Mouse (Mus musculus): ENCODE measurements around the gene Card14. TPM values are rescaled to one million over a fixed set of nuclear protein-coding genes. Genes with fewer than 3 reads are reported as not detected.
"Not testable (repeated sequence)": the region's sequence is repeated elsewhere in the genome, so short reads cannot be mapped to it uniquely, and the experiment has no call there.

The Card14 gene
- total RNA-seq, 2 experiments from 2014 or later: not detected

DNA sequence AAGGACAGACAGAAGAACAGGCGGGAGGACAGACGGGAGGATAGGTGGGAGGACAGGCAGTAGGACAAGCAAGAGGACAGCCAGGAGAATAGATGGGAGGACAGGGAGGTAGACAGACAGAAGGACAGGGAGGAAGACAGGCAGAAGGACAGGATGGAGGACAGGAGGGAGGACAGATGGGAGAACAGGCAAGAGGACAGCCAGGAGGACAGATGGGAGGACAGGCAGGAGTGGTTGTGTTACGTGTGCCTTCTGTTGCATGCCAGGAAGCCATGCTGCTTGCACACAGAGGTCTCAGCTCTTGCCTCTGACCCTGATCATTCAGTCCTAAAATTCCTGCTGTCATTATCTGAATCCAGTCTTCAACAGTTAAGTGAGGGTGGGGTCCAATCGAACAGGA lies 46.4 kb downstream of the Card14 start:
- ATAC-seq (replicated peaks; ENCODE audit: low FRiP score, poor library complexity, severe bottlenecking): no peak

DNA sequence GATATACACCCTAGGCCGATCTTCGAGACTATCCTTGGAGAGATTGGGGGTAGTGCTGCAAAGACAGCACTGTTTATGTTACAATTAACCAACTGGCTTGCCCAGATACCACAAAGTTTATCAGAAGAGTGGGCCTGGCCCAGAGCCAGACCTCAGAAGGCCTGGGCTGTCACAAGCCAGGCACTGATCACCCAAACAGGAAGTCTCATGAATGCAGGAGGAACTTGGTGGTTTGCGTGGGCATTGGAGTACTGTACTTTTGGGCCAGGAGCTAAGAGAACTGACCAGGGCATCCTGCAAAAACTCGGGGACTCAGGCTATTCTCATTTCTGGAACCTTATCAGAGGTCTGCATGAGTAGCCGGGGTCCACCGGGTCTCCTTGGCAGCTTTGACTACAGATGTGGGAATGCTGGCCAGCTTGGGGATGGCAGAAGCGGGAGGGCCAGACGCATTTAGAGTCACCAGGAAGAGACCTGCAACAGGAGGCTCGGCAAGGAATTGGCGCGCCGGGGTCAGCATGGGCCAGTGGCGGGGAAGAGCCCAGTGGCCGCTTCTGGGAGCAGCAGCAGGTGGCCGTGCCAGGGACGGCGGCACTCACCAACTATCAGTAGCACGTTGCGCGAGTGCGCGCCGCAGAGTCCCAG lies 47.4 kb downstream of the Card14 start:
- peak; percentile 59 for ATAC-seq (replicated peaks; ENCODE audit: low FRiP score, poor library complexity, severe bottlenecking)

DNA sequence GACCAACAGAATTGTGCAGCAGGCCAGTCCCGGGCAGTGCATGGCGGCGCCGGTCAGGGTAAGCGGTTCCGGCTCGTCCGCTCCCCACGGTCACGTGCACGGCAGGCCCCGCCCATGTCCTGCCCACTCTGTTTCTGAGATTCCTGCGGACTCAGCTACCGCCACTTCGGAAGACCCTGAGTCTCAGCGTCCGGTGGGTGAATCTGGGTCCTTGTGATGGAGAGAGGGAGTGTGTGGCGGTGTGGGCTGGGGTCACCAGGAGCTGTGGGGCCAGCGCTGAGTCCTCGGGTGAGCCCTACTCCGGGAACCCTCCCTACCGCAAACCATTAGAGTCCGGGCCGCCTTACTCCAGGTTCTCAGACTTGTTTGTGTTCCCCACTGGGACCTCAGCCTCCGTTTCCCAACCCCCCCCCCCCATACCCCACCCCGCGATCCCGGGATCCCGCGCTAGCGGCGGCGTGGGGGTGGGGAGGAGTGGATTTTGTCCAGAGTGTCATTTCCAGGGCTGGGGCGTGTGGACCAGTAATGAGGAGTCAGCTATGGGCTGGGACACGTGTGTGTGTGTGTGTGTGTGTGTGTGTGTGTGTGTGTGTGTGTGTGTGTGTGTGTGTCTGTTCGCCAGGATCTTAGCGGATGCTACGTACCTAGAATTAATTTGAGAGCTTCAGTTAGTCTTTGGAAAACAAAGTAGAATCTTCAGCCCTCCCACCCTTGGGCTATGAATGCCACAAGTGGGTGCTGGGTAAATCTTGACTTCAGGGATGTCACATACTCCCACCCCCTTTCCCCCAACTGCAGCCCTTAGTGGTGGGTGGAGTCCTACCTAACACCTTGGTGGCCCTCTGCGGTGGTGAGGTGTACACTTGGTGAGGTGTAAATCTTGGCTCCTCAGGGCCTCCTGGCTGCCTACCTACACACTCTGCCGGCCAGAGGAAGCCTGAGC lies 48.1 kb downstream of the Card14 start, which contains the start of the genes Sgsh and Slc26a11:
Sgsh (minus strand) TSS at position 94 of the 943 bp plus-strand sequence.
Slc26a11 (plus strand) TSS at position 115 of the 943 bp plus-strand sequence.
- ATAC-seq (replicated peaks; ENCODE audit: low FRiP score, poor library complexity, severe bottlenecking): peak; percentile 86

GRCm38 (mm10) chr11:119359089-119359488 lies 51.5 kb downstream of the Card14 start:
- ATAC-seq (replicated peaks; ENCODE audit: low FRiP score, poor library complexity, severe bottlenecking): no peak

GRCm38 (mm10) chr11:119362769-119363533 lies 55.4 kb downstream of the Card14 start:
- 0 out of 2 replicates have a peak, but pooled peaks have one; percentile 15 for ATAC-seq (replicated peaks; ENCODE audit: low FRiP score, poor library complexity, severe bottlenecking)

GRCm38 (mm10) chr11:119363534-119364145 lies 56.1 kb downstream of the Card14 start:
- peak; percentile 91 for ATAC-seq (replicated peaks; ENCODE audit: low FRiP score, poor library complexity, severe bottlenecking)

GRCm38 (mm10) chr11:119375425-119375824 lies 67.9 kb downstream of the Card14 start:
- no peak for ATAC-seq (replicated peaks; ENCODE audit: low FRiP score, poor library complexity, severe bottlenecking)

DNA sequence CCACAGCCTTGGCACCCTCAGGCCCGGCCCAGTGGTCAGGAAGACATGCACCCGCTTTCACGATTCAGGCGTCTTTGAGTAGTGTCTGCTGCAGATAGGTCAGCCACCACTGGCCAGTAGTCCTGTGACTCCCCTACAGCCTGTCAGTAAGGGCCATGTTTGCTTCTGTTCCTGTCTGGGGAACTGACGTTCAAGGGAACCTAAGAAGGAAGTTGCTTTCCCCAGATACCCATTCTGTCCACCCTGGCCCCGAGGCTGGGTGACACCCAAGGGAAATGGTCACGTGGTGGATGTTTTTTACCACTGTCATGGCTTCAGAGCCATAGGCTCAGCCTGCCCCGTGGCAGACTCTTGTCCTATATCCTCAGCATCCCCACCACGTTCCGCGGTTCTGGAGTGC lies 69.8 kb downstream of the Card14 start:
- no peak for ATAC-seq (replicated peaks; ENCODE audit: low FRiP score, poor library complexity, severe bottlenecking)

- ATAC-seq (replicated peaks; ENCODE audit: low FRiP score, poor library complexity, severe bottlenecking): no peak
Measured at GRCm38 (mm10) chr11:119378551-119378950, 71.0 kb downstream of the Card14 start.

- no peak for ATAC-seq (replicated peaks; ENCODE audit: low FRiP score, poor library complexity, severe bottlenecking)
Measured at GRCm38 (mm10) chr11:119381631-119382337, 74.2 kb downstream of the Card14 start.

GRCm38 (mm10) chr11:119382338-119382850 lies 74.8 kb downstream of the Card14 start:
- ATAC-seq (replicated peaks; ENCODE audit: low FRiP score, poor library complexity, severe bottlenecking): 0 out of 2 replicates have a peak, but pooled peaks have one; percentile 16

- ATAC-seq (replicated peaks; ENCODE audit: low FRiP score, poor library complexity, severe bottlenecking): no peak
Measured at GRCm38 (mm10) chr11:119384904-119385303, 77.3 kb downstream of the Card14 start.

DNA sequence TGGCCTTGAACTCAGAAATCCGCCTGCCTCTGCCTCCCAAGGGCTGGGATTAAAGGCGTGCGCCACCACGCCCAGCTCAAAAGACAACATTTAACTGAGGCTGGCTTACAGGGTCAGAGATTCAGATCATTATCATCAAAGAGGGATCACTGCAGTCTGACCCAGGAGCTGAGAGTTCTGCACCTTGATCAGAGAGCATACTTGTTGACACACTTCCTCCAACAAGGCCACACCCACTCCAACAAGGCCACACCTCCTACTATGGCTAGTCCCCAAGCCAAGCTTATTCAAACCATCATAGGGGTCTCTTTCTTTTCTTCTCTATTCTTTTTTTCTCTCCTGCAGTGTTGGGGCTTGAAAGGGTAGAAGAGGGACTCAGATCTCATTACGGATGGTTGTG lies 78.7 kb downstream of the Card14 start:
- ATAC-seq (replicated peaks; ENCODE audit: low FRiP score, poor library complexity, severe bottlenecking): no peak

GRCm38 (mm10) chr11:119387273-119387672 lies 79.7 kb downstream of the Card14 start:
- not testable (repeated sequence) for ATAC-seq (replicated peaks; ENCODE audit: low FRiP score, poor library complexity, severe bottlenecking)

- no peak for ATAC-seq (replicated peaks; ENCODE audit: low FRiP score, poor library complexity, severe bottlenecking)
Measured at GRCm38 (mm10) chr11:119389851-119390270, 82.3 kb downstream of the Card14 start.

- ATAC-seq (replicated peaks; ENCODE audit: low FRiP score, poor library complexity, severe bottlenecking): no peak
Measured at GRCm38 (mm10) chr11:119390271-119391231, 83.0 kb downstream of the Card14 start.

DNA sequence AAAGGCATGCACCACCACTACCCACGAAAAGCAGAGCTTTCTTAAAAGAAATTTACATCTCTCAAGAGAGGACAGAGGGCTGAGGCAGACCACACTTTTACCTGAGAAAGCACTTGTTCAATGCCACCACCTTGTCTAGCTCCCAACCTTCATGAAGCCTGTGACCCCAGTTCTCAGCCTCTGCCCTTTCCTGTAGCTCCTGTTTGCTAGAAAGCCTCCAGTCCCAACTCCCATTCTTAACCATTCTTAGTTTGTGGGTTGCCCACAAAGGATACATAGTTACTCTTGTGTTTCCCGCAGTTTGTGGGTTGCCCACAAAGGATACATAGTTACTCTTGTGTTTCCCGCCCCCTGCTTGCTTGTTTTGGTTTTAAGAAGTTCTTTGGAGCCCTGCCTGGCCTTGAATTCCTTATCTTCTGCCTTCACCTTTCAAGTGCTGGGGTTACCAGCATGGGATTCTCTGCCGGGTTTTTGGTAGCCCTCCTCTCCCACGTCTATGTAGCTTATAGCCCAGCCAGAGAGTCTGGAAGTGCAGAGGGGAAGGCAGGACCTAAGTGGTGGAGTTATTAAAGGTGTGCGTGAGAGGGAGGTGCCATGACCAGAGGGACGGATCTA lies 83.9 kb downstream of the Card14 start:
- peak; percentile 55 for ATAC-seq (replicated peaks; ENCODE audit: low FRiP score, poor library complexity, severe bottlenecking)
